Mouse (Mus musculus) midbrain, embryonic 12.5 days (tissue): ENCODE results near the gene Acss2. TPM values are rescaled to one million over a fixed set of nuclear protein-coding genes. Genes with fewer than 3 reads are reported as not detected.
A peak's percentile ranks its signal among the peaks of the same experiment; 100 is the strongest.

Experiments used
- ATAC-seq: fragments of 200-750 bp; cut with Nextera tagmentation; 2 replicates; pipeline ENCODE4 v1.8.0; 2017; ENCODE audit warnings: low read depth, moderate TSS enrichment, moderate library complexity; ENCODE audit not compliant: low FRiP score
- H3K27ac ChIP-seq: fragments of 300-500 bp; sonication (generic); replicated peaks from 2 replicates; pipeline ENCODE4 v1.5.1; 2016; ENCODE audit warnings: mild to moderate bottlenecking
- H3K27me3 ChIP-seq: fragments of 300-500 bp; sonication (generic); 2 replicates; pipeline ENCODE4 v1.6.1; 2016; ENCODE audit warnings: mild to moderate bottlenecking
- H3K36me3 ChIP-seq: fragments of 300-500 bp; sonication (generic); 2 replicates; pipeline ENCODE4 v1.6.1; 2016
- H3K4me1 ChIP-seq: fragments of 300-500 bp; sonication (generic); 2 replicates; pipeline ENCODE4 v1.6.1; 2016
- H3K4me2 ChIP-seq: fragments of 300-500 bp; sonication (generic); replicated peaks from 2 replicates; pipeline ENCODE4 v1.6.1; 2016; ENCODE audit warnings: mild to moderate bottlenecking, moderate library complexity
- H3K4me3 ChIP-seq: fragments of 300-500 bp; sonication (generic); 2 replicates; pipeline ENCODE4 v1.5.1; 2016; ENCODE audit warnings: mild to moderate bottlenecking
- H3K9ac ChIP-seq: fragments of 300-500 bp; sonication (generic); replicated peaks from 2 replicates; pipeline ENCODE4 v1.6.1; 2016; ENCODE audit warnings: mild to moderate bottlenecking, moderate library complexity
- H3K9me3 ChIP-seq: fragments of 300-500 bp; sonication (generic); 2 replicates; pipeline ENCODE4 v1.6.1; 2016; ENCODE audit warnings: mild to moderate bottlenecking
- WGBS: fragments of 180-500 bp; shearing (Covaris S2); methylation state at CpG from one replicate; pipeline ENCODE4 v1.1.7; 2016; 5-methylcytosine and 5-hydroxymethylcytosine counted together
- polyA plus RNA-seq: library from polyadenylated mRNA; unstranded; fragments of >200 nt; fragmentation: Nextera tagmentation; extraction: Ambion mirVana; gene quantifications from 2 replicates; pipeline ENCODE4 v1.2.1, GENCODE M21; 2016

Gene Acss2
- polyA plus RNA-seq, 1 experiment from 2014 or later = 25.9 TPM

DNA sequence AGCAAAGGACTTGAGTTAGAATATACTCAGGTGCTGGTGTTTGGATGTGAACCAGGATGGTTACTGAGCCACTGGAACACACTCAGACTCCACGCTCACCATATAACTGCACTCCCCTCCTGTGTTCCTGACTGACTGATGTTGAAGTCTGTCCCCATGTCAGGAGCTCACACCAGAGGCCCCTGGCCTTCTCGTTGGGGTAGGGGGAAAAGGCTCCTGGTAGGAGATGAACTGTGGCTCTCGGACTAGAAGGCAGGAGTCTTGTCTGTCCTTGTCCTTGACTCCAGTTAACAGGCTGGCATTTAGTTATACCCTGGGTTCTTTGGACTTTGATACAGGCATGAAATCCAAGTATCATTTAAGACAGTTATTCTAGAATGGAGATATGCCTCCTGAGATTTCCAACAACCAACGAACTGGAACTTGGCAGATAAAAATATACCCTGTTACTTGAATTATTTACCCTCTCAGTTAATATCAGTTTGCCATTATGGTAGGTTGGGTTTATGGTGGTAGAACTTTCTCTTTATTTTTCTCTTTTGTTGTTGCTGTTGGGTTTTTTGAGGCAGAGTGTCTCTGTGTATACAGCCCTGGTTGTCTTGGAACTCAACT, 64.7 kb downstream of the Acss2 start:
- no peak overlapping the region for H3K4me2 ChIP-seq
- peaks cover 3% of the 10 kb centered on the region; the same call in 1 of the 2 replicates for H3K4me1 ChIP-seq
- H3K9ac ChIP-seq = no peak overlapping the region
- H3K27me3 ChIP-seq = no peaks in the 10 kb centered on the region
- no peaks in the 10 kb centered on the region for H3K36me3 ChIP-seq
- H3K9me3 ChIP-seq = no peaks in the 10 kb centered on the region
- no peak for ATAC-seq
- H3K27ac ChIP-seq = no peak overlapping the region
- no peak overlapping the region for H3K4me3 ChIP-seq
- 79% methylated on average over 4 of the region's 4 CpGs for WGBS

DNA sequence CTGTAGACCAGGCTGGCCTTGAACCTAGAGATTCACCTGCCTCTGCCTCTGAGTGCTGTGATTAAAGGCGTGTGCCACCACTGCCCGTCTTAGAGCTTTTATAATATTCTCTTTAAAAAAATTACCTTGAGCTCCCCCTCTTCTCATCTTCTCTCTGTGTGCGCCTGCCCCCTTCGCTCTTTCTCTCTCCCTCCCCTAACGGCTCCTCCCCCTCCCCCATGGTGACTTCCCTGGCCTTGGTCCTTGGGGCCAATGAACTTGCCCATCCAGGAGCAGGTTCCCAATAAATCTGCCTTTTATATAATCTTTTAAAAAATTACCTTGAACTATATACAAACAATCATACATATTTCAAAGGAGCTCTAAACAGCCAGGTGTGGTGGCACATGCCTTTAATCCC, 65.2 kb downstream of the Acss2 start:
- H3K36me3 ChIP-seq = no peaks in the 10 kb centered on the region
- no peak for ATAC-seq
- H3K4me3 ChIP-seq = no peak overlapping the region
- H3K9me3 ChIP-seq = no peaks in the 10 kb centered on the region
- H3K27ac ChIP-seq = no peak overlapping the region
- peaks cover 3% of the 10 kb centered on the region; the same call in 1 of the 2 replicates for H3K4me1 ChIP-seq
- H3K9ac ChIP-seq = no peak overlapping the region
- H3K27me3 ChIP-seq = no peaks in the 10 kb centered on the region
- 87% methylated on average over 5 of the region's 5 CpGs for WGBS
- no peak overlapping the region for H3K4me2 ChIP-seq

DNA sequence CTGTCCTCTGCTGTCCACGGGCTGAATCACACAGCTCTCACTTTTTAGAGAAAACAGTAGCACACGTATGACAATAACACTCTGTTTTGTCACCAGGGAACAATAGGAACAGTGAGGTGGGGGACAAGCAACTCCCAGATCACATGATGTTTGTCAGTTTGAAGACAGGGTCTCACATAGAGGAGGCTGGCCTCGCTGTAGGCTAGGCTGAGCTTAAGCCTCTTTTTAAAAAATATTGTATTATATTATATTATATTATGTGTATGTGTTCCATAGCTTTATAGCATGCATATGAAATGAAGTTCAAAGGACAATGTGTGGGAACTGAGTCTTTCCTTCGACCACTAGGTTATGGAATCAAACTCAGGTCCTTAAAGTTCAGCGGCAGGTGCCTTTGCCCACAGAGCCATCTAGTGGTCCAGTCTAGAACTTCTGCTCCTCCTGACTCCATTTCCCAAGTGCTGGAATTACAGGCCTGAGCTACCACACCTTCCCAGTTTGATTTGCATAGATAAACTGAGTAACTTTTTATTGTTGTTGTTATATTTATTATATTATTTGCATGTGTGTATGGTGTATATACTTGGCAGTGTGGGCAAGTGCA, 66.3 kb downstream of the Acss2 start:
- Histone ChIP-seq H3K36me3 (no peaks in the 10 kb centered on the region), H3K9ac (no peak overlapping the region), H3K9me3 (no peaks in the 10 kb centered on the region), H3K27ac (no peak overlapping the region), H3K4me2 (no peak overlapping the region), H3K27me3 (no peaks in the 10 kb centered on the region), H3K4me3 (no peak overlapping the region), H3K4me1 (peaks cover 3% of the 10 kb centered on the region; the same call in 1 of the 2 replicates)
- ATAC-seq = peak; percentile 49; the same call in 1 of the 2 replicates
- WGBS = 46% methylated on average over 5 of the region's 5 CpGs

DNA sequence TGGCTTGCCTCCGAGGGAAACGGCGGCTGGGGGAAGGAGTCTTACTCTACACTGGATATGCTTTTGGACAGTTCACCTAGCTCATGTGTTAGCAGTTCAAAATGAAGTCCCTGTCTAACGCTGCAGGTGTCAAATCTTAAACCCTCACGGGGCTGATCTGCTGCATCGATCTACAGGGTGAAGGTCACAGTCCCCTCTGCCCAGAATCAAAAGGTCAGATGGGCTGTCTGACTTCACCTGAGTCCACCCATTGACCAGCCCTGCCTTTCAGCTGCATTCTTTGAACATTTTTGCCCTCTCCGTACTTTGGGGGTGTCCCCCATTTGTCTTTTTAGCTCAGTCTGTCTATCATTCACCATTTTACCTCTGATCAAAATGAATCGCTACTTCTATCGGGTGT, 67.3 kb downstream of the Acss2 start:
- Histone ChIP-seq H3K27me3 (no peaks in the 10 kb centered on the region), H3K36me3 (no peaks in the 10 kb centered on the region), H3K9ac (no peak overlapping the region; the same call in 1 of the 2 replicates), H3K4me2 (no peak overlapping the region), H3K27ac (no peak overlapping the region), H3K9me3 (no peaks in the 10 kb centered on the region), H3K4me1 (peaks cover 3% of the 10 kb centered on the region; the same call in 1 of the 2 replicates), H3K4me3 (no peak overlapping the region)
- no peak for ATAC-seq
- WGBS = 56% methylated on average over 9 of the region's 9 CpGs

DNA sequence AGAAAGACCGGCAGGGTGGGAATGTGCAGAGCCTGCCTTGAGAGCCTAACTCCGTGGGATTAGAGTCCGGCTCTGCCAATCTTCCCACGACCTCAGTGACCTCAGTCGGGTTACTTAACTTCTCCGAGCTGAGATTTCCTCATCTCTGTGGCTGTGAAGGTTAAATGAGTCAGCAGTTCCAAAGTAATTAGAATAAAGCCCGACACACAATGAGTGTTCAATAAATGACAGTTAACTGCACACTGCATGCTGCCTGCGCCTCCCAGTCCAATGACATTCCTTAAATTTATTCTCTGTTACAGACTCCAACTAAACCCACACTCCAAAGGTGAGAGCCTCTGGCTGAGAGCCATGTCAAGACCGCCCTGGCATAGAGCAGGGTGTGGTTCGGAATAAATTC, 67.7 kb downstream of the Acss2 start:
- 37% methylated on average over 10 of the region's 10 CpGs for WGBS
- no peak overlapping the region for H3K4me3 ChIP-seq
- H3K4me2 ChIP-seq = no peak overlapping the region
- no peak overlapping the region for H3K27ac ChIP-seq
- H3K4me1 ChIP-seq = peaks cover 3% of the 10 kb centered on the region; the same call in 1 of the 2 replicates
- no peaks in the 10 kb centered on the region for H3K9me3 ChIP-seq
- H3K36me3 ChIP-seq = no peaks in the 10 kb centered on the region
- ATAC-seq = no peak
- no peaks in the 10 kb centered on the region for H3K27me3 ChIP-seq
- H3K9ac ChIP-seq = no peak overlapping the region; the same call in 1 of the 2 replicates

DNA sequence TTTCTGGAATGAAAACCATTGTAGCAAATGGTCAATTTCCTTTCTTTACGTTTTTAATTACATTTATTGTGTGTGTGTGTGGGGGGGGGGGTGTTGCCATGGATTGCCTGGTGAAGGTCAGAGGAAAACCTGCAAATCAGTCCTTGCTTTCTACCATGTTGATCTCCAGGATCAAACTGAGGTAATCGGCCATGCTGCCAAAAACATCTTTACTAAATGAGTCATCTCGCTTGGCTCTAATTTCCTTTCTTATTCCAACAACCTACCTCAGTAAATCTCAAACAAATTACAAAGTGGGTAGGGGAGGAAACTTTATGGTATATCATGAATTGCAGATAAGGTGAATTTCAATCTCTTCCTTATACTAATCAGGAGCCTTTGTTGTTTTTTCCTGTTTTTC, 70.4 kb downstream of the Acss2 start:
- 87% methylated on average over 3 of the region's 3 CpGs for WGBS
- Histone ChIP-seq H3K4me1 (peaks cover 12% of the 10 kb centered on the region), H3K27me3 (no peaks in the 10 kb centered on the region), H3K4me3 (no peak overlapping the region), H3K9ac (no peak overlapping the region), H3K4me2 (no peak overlapping the region), H3K36me3 (no peaks in the 10 kb centered on the region), H3K9me3 (no peaks in the 10 kb centered on the region), H3K27ac (no peak overlapping the region)
- ATAC-seq = no peak

DNA sequence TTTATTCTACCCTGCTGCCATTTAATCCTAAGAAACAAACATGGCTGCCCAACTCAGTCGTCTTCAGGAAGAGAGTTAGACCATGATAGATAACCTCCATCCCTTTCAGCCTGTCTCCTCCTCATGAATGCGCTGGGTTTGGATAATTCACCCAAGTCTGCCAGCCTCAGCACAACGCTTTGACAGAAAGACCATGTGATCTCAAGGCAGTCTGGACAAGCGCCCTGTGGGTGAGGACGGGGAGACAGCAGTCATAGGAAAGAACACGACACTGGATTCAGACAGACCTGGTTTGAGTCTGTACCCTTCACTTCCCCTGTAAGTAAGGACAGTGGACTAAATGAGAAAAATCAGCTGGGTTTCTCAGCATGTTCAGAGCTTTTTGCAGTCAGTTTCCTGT, 71.8 kb downstream of the Acss2 start:
- Histone ChIP-seq H3K4me2 (no peak overlapping the region), H3K4me1 (peaks cover 12% of the 10 kb centered on the region), H3K9me3 (no peaks in the 10 kb centered on the region), H3K27ac (no peak overlapping the region), H3K9ac (no peak overlapping the region), H3K27me3 (no peaks in the 10 kb centered on the region), H3K4me3 (no peak overlapping the region), H3K36me3 (no peaks in the 10 kb centered on the region)
- WGBS = 72% methylated on average over 6 of the region's 6 CpGs
- no peak for ATAC-seq

DNA sequence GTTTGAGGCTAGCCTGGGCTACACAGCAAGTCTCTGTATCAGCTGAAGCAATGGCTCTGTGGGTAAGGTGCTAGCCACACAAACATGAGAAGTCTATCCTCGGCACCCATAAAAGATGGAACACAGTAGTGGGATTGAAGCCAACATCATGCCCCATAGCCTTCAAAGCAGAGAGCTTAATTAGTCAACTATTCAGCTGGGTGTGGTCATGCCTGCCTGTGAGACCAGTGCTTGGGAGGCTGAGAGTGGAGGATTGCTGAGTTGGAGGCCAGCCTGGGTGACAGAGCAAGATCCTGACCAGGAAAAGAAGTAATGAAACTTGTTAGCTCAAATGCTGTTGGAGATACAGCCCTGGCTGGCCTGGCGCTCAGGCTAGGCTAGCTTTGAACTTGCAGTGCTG, 73.1 kb downstream of the Acss2 start:
- WGBS = 90% methylated on average over 2 of the region's 2 CpGs
- Histone ChIP-seq H3K27me3 (0 out of 2 replicates have a peak, but pooled peaks cover 2% of the 10 kb centered on the region), H3K4me2 (0 out of 2 replicates have a peak overlapping the region, but pooled peaks have one; percentile 75), H3K9me3 (no peaks in the 10 kb centered on the region), H3K27ac (no peak overlapping the region), H3K36me3 (no peaks in the 10 kb centered on the region), H3K4me1 (peaks cover 9% of the 10 kb centered on the region), H3K9ac (no peak overlapping the region), H3K4me3 (no peak overlapping the region)
- no peak for ATAC-seq

DNA sequence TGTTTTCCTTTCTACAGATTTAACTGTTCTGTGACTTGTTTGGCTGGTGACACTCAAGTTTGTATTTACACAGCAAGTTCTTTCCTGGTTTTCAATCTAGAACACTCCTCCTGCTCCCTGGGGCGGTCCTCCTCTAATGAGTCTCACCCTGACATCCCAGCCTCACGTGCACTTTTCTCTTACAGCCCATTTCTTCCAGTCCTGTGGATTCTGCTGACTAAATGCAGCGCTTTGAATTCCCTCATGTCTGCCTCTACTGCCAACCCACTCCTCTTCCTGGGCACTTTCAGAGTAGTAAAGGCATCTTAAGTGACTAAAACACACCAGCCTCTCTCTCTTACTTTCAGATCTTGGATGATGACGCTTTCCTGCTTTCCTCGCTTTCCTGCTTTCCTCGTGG, 73.9 kb downstream of the Acss2 start:
- ATAC-seq = no peak
- Histone ChIP-seq H3K4me3 (peak overlapping the region; percentile 53), H3K9ac (peak overlapping the region; percentile 63), H3K4me1 (peaks cover 9% of the 10 kb centered on the region), H3K36me3 (no peaks in the 10 kb centered on the region), H3K27me3 (0 out of 2 replicates have a peak, but pooled peaks cover 2% of the 10 kb centered on the region), H3K4me2 (peak overlapping the region; percentile 75), H3K9me3 (no peaks in the 10 kb centered on the region), H3K27ac (peak overlapping the region; percentile 78)
- WGBS = 11% methylated on average over 6 of the region's 6 CpGs

DNA sequence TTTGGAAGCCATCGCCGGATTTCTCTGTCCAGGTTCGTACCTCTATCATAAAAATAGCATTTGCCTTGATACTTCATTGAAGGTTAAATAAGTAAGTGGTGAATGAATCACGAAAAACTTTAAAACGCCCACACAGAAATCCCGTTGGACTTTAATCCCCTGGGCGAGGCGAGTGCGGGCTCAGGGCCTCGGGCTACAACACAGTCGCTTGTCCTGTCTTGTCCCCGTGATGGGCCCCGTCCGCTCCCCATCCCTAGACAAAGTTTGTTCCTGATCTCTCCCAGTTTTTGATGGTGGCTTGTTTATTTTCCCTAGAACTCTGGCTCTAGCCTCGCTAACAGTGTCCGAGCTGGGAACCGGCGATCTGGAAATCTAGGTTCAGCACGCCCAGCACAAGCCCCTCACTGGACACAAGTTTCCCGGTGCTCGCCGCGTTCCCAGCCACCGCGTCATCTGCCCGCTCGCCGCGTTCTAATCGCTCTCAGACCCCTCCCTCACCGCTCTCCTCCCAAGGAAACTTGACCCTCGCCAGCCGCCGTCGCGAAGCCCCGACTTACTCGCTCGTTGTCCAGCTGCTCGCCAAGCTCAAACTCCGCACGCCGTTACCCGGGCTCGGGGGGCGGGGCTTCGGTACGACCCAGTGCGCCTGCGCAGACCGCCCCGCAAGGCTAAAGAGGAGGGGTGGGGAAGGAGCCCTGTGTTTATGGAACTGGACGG, 74.5 kb downstream of the Acss2 start, which contains the start of gene Gss:
Gene Gss (minus strand): TSS at position 674 of the 717 bp plus-strand sequence.
- Histone ChIP-seq H3K9me3 (no peaks in the 10 kb centered on the region), H3K27me3 (0 out of 2 replicates have a peak, but pooled peaks cover 2% of the 10 kb centered on the region), H3K9ac (peak within 1 kb of the TSS; percentile 63), H3K4me1 (peaks cover 9% of the 10 kb centered on the region), H3K4me2 (peak within 1 kb of the TSS; percentile 75), H3K27ac (peak within 1 kb of the TSS; percentile 78), H3K4me3 (peak within 1 kb of the TSS; percentile 53), H3K36me3 (no peaks in the 10 kb centered on the region)
- peak; percentile 91 for ATAC-seq
- whole genome bisulfite sequencing = under 1% methylated on average over 53 of the region's 53 CpGs

DNA sequence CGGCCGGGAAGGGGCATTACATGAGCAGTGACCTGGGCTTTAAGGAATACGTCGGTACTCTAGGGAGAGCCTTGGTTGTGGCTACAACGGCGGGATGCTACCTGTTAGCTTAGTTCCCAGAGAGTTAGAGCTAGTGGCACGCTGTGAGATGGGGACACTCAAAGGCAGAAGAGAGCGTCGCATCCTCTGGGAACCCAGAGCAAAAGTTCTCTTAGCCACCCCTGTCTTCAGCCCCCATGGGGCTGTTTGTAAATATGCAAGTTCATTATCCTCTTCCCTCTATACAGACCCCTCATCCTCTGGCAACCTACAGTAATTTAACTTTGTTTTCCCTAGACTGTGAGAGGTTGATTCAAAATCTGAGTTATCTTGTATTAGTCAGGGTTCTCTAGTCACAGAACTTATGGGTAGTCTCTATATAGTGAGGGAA, 75.1 kb downstream of the Acss2 start:
- Histone ChIP-seq H3K36me3 (no peaks in the 10 kb centered on the region), H3K9me3 (no peaks in the 10 kb centered on the region), H3K4me2 (peak overlapping the region; percentile 75), H3K4me3 (peak overlapping the region; percentile 53), H3K4me1 (peaks cover 9% of the 10 kb centered on the region), H3K27me3 (0 out of 2 replicates have a peak, but pooled peaks cover 2% of the 10 kb centered on the region), H3K9ac (peak overlapping the region; percentile 56), H3K27ac (peak overlapping the region; percentile 17; the same call in 1 of the 2 replicates)
- ATAC-seq = no peak
- WGBS = 0% methylated on average over 9 of the region's 9 CpGs

DNA sequence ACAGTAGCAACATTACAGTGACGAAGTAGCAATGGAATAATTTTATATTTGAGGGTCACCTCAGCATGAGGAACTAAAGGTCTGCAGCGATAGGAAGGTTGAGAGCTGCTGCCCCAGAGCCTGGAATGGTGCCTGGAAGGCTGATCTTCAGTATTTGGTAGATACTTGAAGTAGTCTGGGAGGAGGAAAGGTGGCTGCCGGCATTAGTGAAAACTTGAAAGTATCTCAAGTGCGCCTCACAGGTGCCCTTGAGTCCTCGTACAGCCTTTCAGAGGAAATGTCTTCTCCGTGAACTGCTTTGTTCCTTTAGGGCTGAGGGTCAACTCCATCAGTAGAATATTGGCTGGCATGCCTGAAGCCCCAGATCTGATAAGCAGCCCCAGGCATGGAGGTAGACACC, 77.8 kb downstream of the Acss2 start:
- 86% methylated on average over 6 of the region's 6 CpGs for WGBS
- H3K9ac ChIP-seq = no peak overlapping the region
- no peak for ATAC-seq

More for the DNA sequence above, 77.8 kb downstream of the Acss2 start:
- H3K4me2 ChIP-seq = no peak overlapping the region
- peaks cover 9% of the 10 kb centered on the region for H3K4me1 ChIP-seq
- no peaks in the 10 kb centered on the region for H3K36me3 ChIP-seq
- 0 out of 2 replicates have a peak, but pooled peaks cover 2% of the 10 kb centered on the region for H3K27me3 ChIP-seq
- H3K4me3 ChIP-seq = no peak overlapping the region
- no peak overlapping the region for H3K27ac ChIP-seq
- H3K9me3 ChIP-seq = no peaks in the 10 kb centered on the region
